Mouse (Mus musculus) midbrain, embryonic 13.5 days (tissue): ENCODE results near the gene Zbtb48. TPM values are rescaled to one million over a fixed set of nuclear protein-coding genes. Genes with fewer than 3 reads are reported as not detected.
A peak's percentile ranks its signal among the peaks of the same experiment; 100 is the strongest.
"Not testable (repeated sequence)": the region's sequence is repeated elsewhere in the genome, so short reads cannot be mapped to it uniquely, and the experiment has no call there.

ENCODE experiments used
- ATAC-seq: fragments of 200-750 bp; cut with Nextera tagmentation; 2 replicates; pipeline ENCODE4 v1.8.0; 2017; ENCODE audit warnings: mild to moderate bottlenecking, moderate TSS enrichment, moderate library complexity
- H3K27ac ChIP-seq: fragments of 300-500 bp; sonication (generic); 2 replicates; pipeline ENCODE4 v1.5.1; 2015; ENCODE audit warnings: inconsistent platforms, mild to moderate bottlenecking, moderate library complexity
- H3K27me3 ChIP-seq: fragments of 300-500 bp; sonication (generic); 2 replicates; pipeline ENCODE4 v1.6.1; 2015; ENCODE audit warnings: mild to moderate bottlenecking, inconsistent platforms
- H3K36me3 ChIP-seq: fragments of 300-500 bp; sonication (generic); 2 replicates; pipeline ENCODE4 v1.6.1; 2015; ENCODE audit warnings: mild to moderate bottlenecking, inconsistent platforms
- H3K4me1 ChIP-seq: fragments of 300-500 bp; sonication (generic); replicated peaks from 2 replicates; pipeline ENCODE4 v1.6.1; 2015; ENCODE audit warnings: inconsistent platforms
- H3K4me2 ChIP-seq: fragments of 300-500 bp; sonication (generic); replicated peaks from 2 replicates; pipeline ENCODE4 v1.6.1; 2015; ENCODE audit warnings: moderate library complexity, mild to moderate bottlenecking, inconsistent platforms
- H3K4me3 ChIP-seq: fragments of 300-500 bp; sonication (generic); replicated peaks from 2 replicates; pipeline ENCODE4 v1.5.1; 2015; ENCODE audit warnings: mild to moderate bottlenecking, inconsistent platforms
- H3K9ac ChIP-seq: fragments of 300-500 bp; sonication (generic); replicated peaks from 2 replicates; pipeline ENCODE4 v1.6.1; 2015; ENCODE audit warnings: mild to moderate bottlenecking, inconsistent platforms
- H3K9me3 ChIP-seq: fragments of 300-500 bp; sonication (generic); 2 replicates; pipeline ENCODE4 v1.6.1; 2016; ENCODE audit warnings: mild to moderate bottlenecking, inconsistent platforms
- WGBS: fragments of 180-500 bp; shearing (Covaris S2); methylation state at CpG from one replicate; pipeline ENCODE4 v1.1.7; 2015; 5-methylcytosine and 5-hydroxymethylcytosine counted together
- polyA plus RNA-seq: library from polyadenylated mRNA; unstranded; fragments of >200 nt; fragmentation: Nextera tagmentation; extraction: Ambion mirVana; gene quantifications from 2 replicates; pipeline ENCODE4 v1.2.1, GENCODE M21; 2015

Gene Zbtb48
- polyA plus RNA-seq, 1 experiment from 2014 or later: 17.9 TPM

DNA sequence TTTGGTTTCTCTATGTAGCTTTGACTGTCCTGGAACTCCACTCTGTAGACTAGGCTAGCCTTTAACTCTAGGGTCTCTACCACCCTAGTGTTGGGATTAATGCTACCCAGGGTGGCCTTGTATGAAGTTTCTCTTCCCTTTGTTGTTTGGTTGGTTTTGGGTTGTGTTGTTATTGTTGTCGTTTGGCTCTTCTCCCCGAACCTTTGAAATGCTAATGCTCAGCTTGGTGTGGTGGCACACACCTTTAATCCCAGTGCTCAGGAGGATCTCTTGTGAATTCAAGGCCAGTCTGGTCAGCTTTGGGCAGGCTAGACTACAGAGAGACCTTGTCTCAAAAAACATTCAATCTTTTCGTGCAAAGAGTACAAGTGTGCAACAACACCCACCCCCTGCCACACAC, 15.7 kb upstream of the Zbtb48 start:
- no peak overlapping the region for H3K4me3 ChIP-seq
- H3K9me3 ChIP-seq: no peaks in the 10 kb centered on the region
- H3K9ac ChIP-seq: no peak overlapping the region
- no peak overlapping the region for H3K27ac ChIP-seq
- H3K4me1 ChIP-seq: peaks cover 19% of the 10 kb centered on the region
- H3K27me3 ChIP-seq: no peaks in the 10 kb centered on the region
- no peak overlapping the region for H3K4me2 ChIP-seq
- peaks cover 72% of the 10 kb centered on the region for H3K36me3 ChIP-seq
- ATAC-seq: no peak
- 94% methylated on average over 3 of the region's 3 CpGs for WGBS

DNA sequence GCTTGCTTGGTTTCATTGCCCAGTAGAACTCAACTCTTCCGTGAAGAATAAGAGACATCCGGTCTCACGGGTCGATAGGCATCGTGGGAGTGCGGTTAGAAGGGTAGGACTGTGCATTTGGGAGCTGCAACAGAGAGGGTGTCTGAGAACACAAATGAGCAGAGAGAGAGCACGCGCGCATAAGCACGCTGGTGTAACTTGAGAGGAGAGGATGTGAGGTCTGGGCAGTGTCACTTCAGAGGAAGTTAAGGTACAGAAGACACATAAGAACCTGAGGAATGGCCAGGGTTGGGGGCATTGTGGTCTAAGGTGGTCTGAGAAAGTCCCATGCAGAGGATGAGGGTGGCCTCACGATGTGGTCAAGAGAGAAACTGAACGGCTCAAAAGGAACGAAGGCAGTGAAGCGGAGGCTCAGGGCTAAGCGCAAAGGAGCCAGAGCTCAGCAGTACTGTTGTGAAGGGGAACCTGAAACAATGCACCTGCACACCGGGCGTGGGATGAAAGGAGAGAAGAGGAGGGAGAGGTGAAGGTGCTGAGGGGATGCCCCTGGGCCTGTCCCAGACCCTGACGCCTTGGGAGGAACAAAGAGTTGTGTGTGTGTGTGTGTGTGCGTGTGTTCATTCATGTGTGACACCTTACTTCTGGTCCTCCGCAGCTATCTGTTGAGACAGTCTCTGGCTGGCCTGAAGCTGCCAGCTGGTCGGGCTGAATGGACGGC, 14.6 kb upstream of the Zbtb48 start:
- Histone ChIP-seq H3K4me1 (peaks cover 19% of the 10 kb centered on the region), H3K9me3 (no peaks in the 10 kb centered on the region), H3K4me2 (no peak overlapping the region), H3K36me3 (peaks cover 61% of the 10 kb centered on the region), H3K9ac (no peak overlapping the region), H3K4me3 (no peak overlapping the region), H3K27me3 (no peaks in the 10 kb centered on the region), H3K27ac (no peak overlapping the region)
- ATAC-seq: no peak
- WGBS: 93% methylated on average over 22 of the region's 22 CpGs

DNA sequence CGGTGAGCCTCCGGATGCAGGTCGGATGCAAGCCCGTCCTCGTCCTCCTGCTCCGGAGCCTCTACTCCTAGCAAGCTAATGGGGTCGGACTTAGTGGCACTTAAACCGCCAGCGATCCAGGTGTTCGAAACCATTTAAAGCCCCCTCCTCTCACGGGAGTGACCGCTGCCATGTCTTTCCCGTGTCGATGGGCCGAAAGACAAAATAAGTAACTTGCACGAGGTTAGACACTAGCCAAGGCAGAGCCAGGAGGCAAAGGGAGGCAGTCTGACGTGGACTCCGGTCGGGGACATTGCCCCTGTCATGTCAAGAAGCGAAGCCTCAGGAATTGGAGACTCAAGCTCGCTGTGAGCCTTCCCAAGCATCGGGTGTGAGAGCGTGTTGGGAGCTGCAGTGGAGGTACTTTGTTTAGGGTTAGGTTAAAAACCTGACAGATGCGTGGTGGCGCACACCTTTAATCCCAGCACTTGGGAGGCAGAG, 12.4 kb upstream of the Zbtb48 start:
- Histone ChIP-seq H3K36me3 (peaks cover 39% of the 10 kb centered on the region), H3K4me1 (peaks cover 19% of the 10 kb centered on the region), H3K9me3 (no peaks in the 10 kb centered on the region), H3K4me2 (peak overlapping the region; percentile 97), H3K27me3 (no peaks in the 10 kb centered on the region), H3K9ac (peak overlapping the region; percentile 96), H3K27ac (no peak overlapping the region), H3K4me3 (peak overlapping the region; percentile 100)
- WGBS: 5% methylated on average over 25 of the region's 25 CpGs
- ATAC-seq: no peak

DNA sequence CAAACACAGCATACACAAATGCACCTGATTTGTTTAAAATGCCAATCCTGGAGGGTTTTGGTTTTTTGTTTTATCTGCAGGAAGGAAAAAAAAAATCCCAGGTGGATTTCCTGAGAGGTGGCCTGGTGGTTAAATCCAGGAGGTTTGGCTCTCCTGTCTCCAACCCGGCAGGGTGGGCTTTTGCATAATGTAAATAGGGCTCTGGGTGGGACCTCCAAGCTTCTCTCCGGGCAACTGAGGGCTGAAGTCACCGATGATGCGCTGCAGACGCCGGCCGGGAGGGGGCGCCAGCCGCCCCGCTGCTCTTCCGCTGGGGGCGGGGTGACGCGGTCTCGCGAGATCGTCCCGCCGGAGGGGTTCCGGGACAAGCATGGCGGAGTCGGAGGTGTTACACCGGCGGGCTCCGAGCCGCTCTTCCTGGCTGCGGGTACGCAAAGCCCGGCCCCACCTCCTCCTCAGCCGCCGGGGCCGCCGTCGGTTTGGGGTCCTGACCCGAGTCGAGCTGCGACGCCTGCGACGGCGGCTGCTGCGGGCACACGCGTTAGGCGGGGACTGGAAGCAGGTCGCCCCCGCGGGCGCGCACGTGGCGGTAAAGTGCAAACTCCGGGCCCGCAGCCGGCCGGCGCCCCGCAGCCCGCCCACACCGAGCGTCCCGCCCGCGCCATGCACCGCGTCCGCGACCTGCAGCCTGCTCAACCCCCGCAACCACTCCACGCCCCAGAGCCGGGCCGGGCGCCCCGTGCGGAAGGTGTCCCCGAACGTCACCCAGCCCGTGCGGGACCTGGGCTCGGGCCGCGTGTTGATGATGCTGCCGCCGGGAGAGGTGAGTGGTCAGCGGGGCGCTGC, 11.7 kb upstream of the Zbtb48 start, which contains the start of gene Nol9:
Gene Nol9 (plus strand): TSS at position 337 of the 846 bp plus-strand sequence.
- H3K27ac ChIP-seq: no peak within 1 kb of the TSS; the same call in 1 of the 2 replicates
- peaks cover 32% of the 10 kb centered on the region for H3K36me3 ChIP-seq
- H3K4me2 ChIP-seq: peak within 1 kb of the TSS; percentile 97
- H3K4me1 ChIP-seq: peaks cover 19% of the 10 kb centered on the region
- no peaks in the 10 kb centered on the region for H3K27me3 ChIP-seq
- peak; percentile 90 for ATAC-seq
- H3K9me3 ChIP-seq: no peaks in the 10 kb centered on the region
- peak within 1 kb of the TSS; percentile 96 for H3K9ac ChIP-seq
- WGBS: 1% methylated on average over 72 of the region's 86 CpGs
- H3K4me3 ChIP-seq: peak within 1 kb of the TSS; percentile 100

DNA sequence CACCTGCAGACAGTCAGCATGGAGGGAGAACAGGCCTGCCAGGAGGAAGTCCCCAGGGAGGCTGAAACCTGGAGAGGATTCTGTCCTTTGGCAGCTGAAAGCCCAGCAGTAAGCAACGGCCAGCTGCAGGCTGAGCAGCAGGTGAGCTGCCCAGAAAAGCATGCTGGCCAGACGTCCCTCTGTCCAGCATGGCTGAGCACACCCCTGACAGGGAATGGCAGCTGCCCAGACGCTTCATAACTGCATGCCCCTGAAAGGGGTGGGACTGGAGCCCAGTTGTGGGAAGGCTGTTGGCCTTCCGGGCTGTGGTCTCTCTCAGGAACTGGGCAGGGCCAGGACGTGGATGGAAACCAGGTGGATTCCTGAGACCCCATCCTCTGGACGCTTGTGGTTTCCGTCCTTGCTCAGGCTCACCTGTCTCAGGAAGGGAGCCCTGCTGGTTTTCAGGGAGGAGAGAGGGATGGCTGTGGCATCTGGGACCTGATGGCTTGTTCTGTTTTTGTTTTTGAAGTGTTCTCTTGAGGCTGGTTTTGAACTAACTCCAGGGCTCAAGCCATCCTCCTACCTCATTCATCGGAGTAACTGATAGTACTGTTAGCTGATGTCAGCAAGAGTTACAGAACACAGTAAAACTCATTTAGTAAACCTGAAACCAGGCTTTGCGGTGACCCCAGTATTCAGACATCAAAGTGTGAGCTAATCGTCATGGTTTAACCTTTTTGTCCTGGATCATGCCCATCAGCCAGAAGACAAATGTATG, 10.9 kb upstream of the Zbtb48 start, which contains the start of gene Tas1r1:
Gene Tas1r1 (minus strand): TSS at position 344 of the 760 bp plus-strand sequence.
- Histone ChIP-seq H3K4me1 (peaks cover 19% of the 10 kb centered on the region), H3K4me3 (peak within 1 kb of the TSS; percentile 100), H3K27ac (no peak within 1 kb of the TSS; the same call in 1 of the 2 replicates), H3K36me3 (peaks cover 25% of the 10 kb centered on the region), H3K27me3 (no peaks in the 10 kb centered on the region), H3K4me2 (peak within 1 kb of the TSS; percentile 97), H3K9ac (peak within 1 kb of the TSS; percentile 96), H3K9me3 (no peaks in the 10 kb centered on the region)
- WGBS: 51% methylated on average over 10 of the region's 10 CpGs
- peak; percentile 32; the same call in 1 of the 2 replicates for ATAC-seq

DNA sequence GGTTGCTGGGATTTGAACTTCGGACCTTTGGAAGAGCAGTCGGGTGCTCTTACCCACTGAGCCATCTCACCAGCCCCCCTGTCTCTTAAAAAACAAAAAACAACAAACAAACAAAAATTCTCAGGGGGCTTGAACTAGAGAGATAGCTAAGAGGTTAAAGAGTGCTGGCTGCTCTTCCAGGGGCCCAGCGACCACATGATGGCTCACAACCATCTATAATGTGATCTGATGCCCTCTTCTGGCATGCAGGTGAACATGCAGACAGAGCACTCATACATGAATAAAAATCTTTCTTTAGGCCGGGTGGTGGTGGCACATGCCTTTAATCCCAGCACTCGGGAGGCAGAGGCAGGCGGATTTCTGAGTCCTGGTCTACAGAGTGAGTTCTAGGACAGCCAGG, 9.0 kb upstream of the Zbtb48 start:
- 92% methylated on average over 6 of the region's 6 CpGs for WGBS
- not testable (repeated sequence) for H3K9ac ChIP-seq, ATAC-seq, H3K9me3 ChIP-seq, H3K36me3 ChIP-seq, H3K27ac ChIP-seq, H3K4me2 ChIP-seq, H3K27me3 ChIP-seq, H3K4me3 ChIP-seq
- peaks cover 19% of the 10 kb centered on the region for H3K4me1 ChIP-seq

DNA sequence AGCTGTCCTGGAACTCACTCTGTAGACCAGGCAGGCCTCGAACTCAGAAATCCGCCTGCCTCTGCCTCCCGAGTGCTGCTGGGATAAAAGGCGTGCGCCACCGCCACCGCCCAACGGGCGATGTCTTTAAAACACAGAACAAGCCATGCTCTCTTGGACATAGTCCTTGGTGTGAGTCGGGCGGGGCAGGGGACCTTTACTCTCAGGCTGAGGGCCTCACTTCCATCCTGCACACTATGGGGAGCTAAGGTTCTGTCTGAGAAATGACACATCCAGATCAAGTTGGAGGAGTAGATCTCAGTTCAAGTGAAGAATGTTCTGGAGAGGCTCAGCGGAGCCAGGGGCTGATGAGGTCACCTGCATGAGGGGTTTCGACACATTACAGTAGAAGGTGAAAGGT, 5.5 kb upstream of the Zbtb48 start:
- H3K9me3 ChIP-seq: no peaks in the 10 kb centered on the region
- no peak overlapping the region for H3K27ac ChIP-seq
- H3K9ac ChIP-seq: no peak overlapping the region
- H3K36me3 ChIP-seq: no peaks in the 10 kb centered on the region
- ATAC-seq: no peak
- 89% methylated on average over 13 of the region's 13 CpGs for WGBS
- H3K4me2 ChIP-seq: no peak overlapping the region
- peaks cover 20% of the 10 kb centered on the region for H3K4me1 ChIP-seq
- no peak overlapping the region for H3K4me3 ChIP-seq
- H3K27me3 ChIP-seq: peaks cover 11% of the 10 kb centered on the region

DNA sequence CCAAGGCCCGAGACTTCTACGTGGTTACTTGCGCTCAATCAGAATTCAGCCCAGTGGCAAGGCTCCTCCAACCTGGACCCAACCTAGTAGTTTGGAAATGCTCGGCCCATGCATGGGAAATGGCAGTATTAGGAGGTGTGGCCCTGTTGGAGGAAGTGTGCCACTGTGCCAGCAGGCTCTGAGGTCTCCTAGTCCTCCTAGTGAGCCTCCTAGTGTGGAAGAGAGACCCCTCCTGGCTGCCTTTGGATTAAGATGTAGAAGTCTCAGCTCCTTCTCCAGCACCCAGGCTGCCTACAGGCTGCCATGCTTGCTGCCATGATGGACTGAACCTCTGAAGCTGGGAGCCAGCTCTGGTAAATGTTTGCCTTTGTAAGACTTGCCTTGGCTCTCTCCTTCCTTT, 2.5 kb upstream of the Zbtb48 start:
- ATAC-seq: no peak
- Histone ChIP-seq H3K36me3 (no peaks in the 10 kb centered on the region), H3K27me3 (peaks cover 11% of the 10 kb centered on the region), H3K4me3 (no peak overlapping the region), H3K4me1 (peaks cover 42% of the 10 kb centered on the region), H3K9ac (peak overlapping the region; percentile 39), H3K4me2 (0 out of 2 replicates have a peak overlapping the region, but pooled peaks have one; percentile 9), H3K9me3 (no peaks in the 10 kb centered on the region), H3K27ac (no peak overlapping the region)
- WGBS: 78% methylated on average over 4 of the region's 4 CpGs

DNA sequence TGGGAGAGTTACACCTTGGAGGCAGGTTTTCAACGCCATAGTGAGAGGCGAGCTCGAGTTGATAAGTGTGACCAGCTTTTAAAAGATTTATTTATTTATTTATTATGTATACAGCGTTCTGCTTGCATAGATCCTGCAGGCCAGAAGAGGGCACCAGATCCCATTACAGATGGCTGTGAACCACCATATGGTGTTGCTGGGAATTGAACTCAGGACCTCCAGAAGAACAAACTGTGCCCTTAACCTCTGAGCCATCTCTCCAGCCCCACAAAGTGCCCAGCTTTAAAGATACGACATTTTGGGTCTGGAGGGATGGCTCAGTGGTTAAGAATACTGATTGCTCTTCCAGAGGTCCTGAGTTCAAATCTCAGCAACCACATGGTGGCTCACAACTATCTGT, 1.6 kb upstream of the Zbtb48 start:
- Histone ChIP-seq H3K4me2 (no peak overlapping the region), H3K36me3 (peaks cover 8% of the 10 kb centered on the region), H3K4me3 (peak overlapping the region; percentile 80; the same call in 1 of the 2 replicates), H3K9me3 (no peaks in the 10 kb centered on the region), H3K4me1 (peaks cover 51% of the 10 kb centered on the region), H3K27me3 (peaks cover 11% of the 10 kb centered on the region), H3K27ac (no peak overlapping the region), H3K9ac (no peak overlapping the region)
- ATAC-seq: no peak
- 35% methylated on average over 5 of the region's 5 CpGs for WGBS

DNA sequence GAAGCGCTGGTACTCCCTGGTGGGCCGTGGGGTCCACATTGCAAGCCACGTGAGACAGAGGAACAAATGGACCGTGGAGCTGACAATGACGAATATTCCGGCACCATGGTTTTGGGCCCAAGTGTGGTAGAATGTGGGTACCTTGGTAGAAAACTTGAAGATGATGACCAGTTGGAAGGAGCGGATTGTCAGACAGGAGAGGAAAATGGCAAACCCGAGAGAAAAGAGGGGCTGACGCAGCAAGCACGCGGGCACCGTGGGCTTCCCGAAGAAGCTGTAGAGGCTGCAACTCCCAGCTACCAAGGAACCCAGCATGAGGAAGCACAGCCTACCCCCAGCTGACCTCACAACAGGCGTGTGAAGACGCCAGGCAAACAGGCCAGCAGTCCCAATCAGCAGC, 985 bp upstream of the Zbtb48 start:
- no peak for ATAC-seq
- H3K36me3 ChIP-seq: peaks cover 15% of the 10 kb centered on the region
- no peak overlapping the region for H3K27ac ChIP-seq
- WGBS: 70% methylated on average over 15 of the region's 15 CpGs
- peak overlapping the region; percentile 80 for H3K4me3 ChIP-seq
- peak overlapping the region; percentile 73 for H3K9ac ChIP-seq
- no peaks in the 10 kb centered on the region for H3K9me3 ChIP-seq
- peak overlapping the region; percentile 99 for H3K4me2 ChIP-seq
- peaks cover 11% of the 10 kb centered on the region for H3K27me3 ChIP-seq
- peaks cover 56% of the 10 kb centered on the region for H3K4me1 ChIP-seq

DNA sequence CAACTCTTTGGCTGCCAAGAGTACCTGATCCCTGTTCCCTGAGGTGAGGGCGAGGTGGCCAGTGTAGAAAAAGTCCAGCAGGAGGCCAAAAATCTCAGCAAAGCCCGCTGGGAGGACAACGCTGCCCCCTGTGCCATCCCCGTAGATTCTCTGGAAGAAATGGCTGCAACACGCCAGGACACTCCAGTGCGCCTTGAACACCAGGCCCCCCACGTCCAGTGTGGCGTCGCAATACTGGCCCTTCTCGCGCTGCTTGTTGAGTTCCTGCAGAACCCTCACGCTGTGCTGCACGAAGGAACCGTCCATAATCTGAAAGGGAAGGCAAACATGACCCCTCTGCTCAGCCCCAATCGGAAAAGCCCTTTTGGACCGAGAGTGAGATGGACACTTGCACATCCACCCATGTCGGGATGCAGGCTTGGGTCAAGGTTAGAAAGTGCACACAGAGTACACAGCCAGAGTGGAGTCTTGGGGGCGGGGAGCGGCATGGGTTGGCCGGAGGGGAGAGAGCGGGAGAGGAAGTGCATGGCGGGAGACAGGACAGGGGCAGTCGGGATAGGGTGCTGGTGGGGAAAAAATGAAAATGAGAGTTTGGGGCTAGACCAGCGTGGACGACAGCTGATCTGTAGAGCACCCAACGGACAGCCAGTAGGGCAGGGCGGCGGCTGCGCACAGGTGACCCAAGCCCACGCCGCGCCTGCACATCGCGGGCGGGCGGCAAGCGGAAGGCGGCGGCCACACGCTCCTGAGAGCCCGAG, 541 bp downstream of the Zbtb48 start:
- ATAC-seq: peak; percentile 82
- Histone ChIP-seq H3K4me3 (peak overlapping the region; percentile 80), H3K4me1 (peaks cover 56% of the 10 kb centered on the region), H3K36me3 (peaks cover 30% of the 10 kb centered on the region), H3K4me2 (peak overlapping the region; percentile 99), H3K9ac (peak overlapping the region; percentile 82), H3K27ac (peak overlapping the region; percentile 70; the same call in 1 of the 2 replicates), H3K9me3 (no peaks in the 10 kb centered on the region), H3K27me3 (peaks cover 8% of the 10 kb centered on the region)
- 2% methylated on average over 41 of the region's 41 CpGs for WGBS
